Mouse (Mus musculus) urinary bladder, postnatal 0 days (tissue): ENCODE data around the gene Gm9745. TPM values are rescaled to one million over a fixed set of nuclear protein-coding genes. Genes with fewer than 3 reads are reported as not detected.

Experiments used
- microRNA-seq: library from miRNA; unstranded; fragments of <30 nt; microRNA quantifications from one replicate; pipeline ENCODE4, GENCODE M21; 2016
- polyA plus RNA-seq: library from polyadenylated mRNA; unstranded; fragments of >200 nt; fragmentation: Nextera tagmentation; extraction: Ambion mirVana; gene quantifications from 2 replicates; pipeline ENCODE4 v1.2.1, GENCODE M21; 2015

Gene Gm9745
- not detected in 2 replicates for polyA plus RNA-seq

GRCm38 (mm10) chr13:8948131-8948530 lies at the start of gene Gm9745:
TSS of gene Gm9745 (minus strand) at chr13:8948231.

GRCm38 (mm10) chr13:8995990-8996786 lies 48.2 kb upstream of the Gm9745 start, which contains the start of gene Gtpbp4:
TSS of gene Gtpbp4 (minus strand) at chr13:8996083.

GRCm38 (mm10) chr13:8952563-8952962 lies 4.5 kb upstream of the Gm9745 start, which contains the start of gene Idi2:
TSS of gene Idi2 (plus strand) at chr13:8952863.

Small RNAs within 50 kb of the gene (microRNA-seq; reads per million reads assigned to microRNA genes)
- gene Gm22750, result not detected

Other genes starting within 250 kb of the Gm9745 start
- gene Wdr37, start 76.3 kb downstream of the Gm9745 start, polyA plus RNA-seq, result 10.0 and 11.0 TPM in 2 replicates
- gene Idi1, start 62.7 kb downstream of the Gm9745 start, polyA plus RNA-seq, result 85.6 and 227 TPM in 2 replicates
- not detected in 2 replicates for gene Idi2, start 4.6 kb upstream of the Gm9745 start, polyA plus RNA-seq
- gene Gtpbp4, start 47.9 kb upstream of the Gm9745 start, polyA plus RNA-seq, result 47.3 and 52.7 TPM in 2 replicates
- 16.3 and 19.7 TPM in 2 replicates for gene Larp4b, start 145.7 kb upstream of the Gm9745 start, polyA plus RNA-seq